Mouse (Mus musculus) small intestine, adult 2 months (tissue): Measurements from ENCODE around the gene Spaca3.

Experiments used
- CTCF ChIP-seq: fragments of 200-500 bp; IDR thresholded peaks from 2 replicates; pipeline ENCODE4 v1.5.1; 2012; ENCODE audit warnings: low read depth, mild to moderate bottlenecking, control low read depth, inconsistent platforms, low read length, moderate library complexity, mixed read lengths; ENCODE audit not compliant: insufficient replicate concordance, insufficient read length; ENCODE audit errors: extremely low read depth
- POLR2A ChIP-seq: fragments of 200-500 bp; IDR thresholded peaks from 2 replicates; pipeline ENCODE4 v1.6.1; 2012; ENCODE audit warnings: low read depth, mild to moderate bottlenecking, control low read depth, inconsistent platforms, low read length, moderate library complexity

DNA sequence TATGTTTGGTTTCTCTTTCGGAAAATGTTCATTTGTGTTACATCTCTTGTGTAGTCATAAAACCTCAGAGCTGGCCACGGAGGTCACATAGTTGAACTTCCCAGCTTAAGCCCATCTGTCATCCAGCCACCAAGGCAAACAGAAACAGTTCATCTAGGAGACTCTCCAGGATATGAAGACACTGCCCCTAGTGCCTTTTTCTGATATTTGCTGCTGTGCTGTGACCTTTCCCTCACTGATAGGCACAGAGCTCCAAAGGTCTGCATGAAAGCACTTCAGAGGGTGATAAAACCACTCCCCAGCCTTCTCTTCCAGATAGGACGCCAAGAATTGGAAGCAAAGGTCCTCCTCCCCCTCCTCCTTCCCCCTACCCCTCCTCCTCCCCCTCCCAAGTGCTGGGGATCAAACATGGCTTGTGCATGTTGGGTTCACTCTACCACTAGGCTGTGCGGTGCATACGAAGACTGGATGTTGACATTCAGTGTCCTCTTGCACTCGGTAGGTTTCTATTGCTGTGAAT lies 49.6 kb upstream of the Spaca3 start:
- TF ChIP-seq CTCF (no peak), POLR2A (no peak)
